Mouse (Mus musculus) hindbrain, embryonic 16.5 days (tissue): ENCODE data around the gene Mbd6. TPM values are rescaled to one million over a fixed set of nuclear protein-coding genes. Genes with fewer than 3 reads are reported as not detected.
A peak's percentile ranks its signal among the peaks of the same experiment; 100 is the strongest.

ENCODE experiments used
- ATAC-seq: fragments of 200-750 bp; cut with Nextera tagmentation; 2 replicates; pipeline ENCODE4 v1.8.0; 2017; ENCODE audit warnings: moderate TSS enrichment, moderate library complexity
- H3K27ac ChIP-seq: fragments of 300-500 bp; sonication (generic); 2 replicates; pipeline ENCODE4 v1.5.1; 2014; ENCODE audit warnings: low read depth, mild to moderate bottlenecking, control low read depth, low read length, moderate library complexity
- H3K27me3 ChIP-seq: fragments of 300-500 bp; sonication (generic); replicated peaks from 2 replicates; pipeline ENCODE4 v1.6.1; 2014; ENCODE audit warnings: low read length; ENCODE audit not compliant: control insufficient read depth, insufficient read depth
- H3K36me3 ChIP-seq: fragments of 300-500 bp; sonication (generic); 2 replicates; pipeline ENCODE4 v1.6.1; 2014; ENCODE audit warnings: mild to moderate bottlenecking, low read length, moderate library complexity, mixed read lengths; ENCODE audit not compliant: control insufficient read depth, insufficient read depth
- H3K4me1 ChIP-seq: fragments of 300-500 bp; sonication (generic); 2 replicates; pipeline ENCODE4 v1.6.1; 2014; ENCODE audit warnings: low read depth, low read length; ENCODE audit not compliant: control insufficient read depth, insufficient read depth
- H3K4me2 ChIP-seq: fragments of 300-500 bp; sonication (generic); 2 replicates; pipeline ENCODE4 v1.6.1; 2014; ENCODE audit warnings: mild to moderate bottlenecking, low read length, control low read depth, moderate library complexity
- H3K4me3 ChIP-seq: fragments of 300-500 bp; sonication (generic); 2 replicates; pipeline ENCODE4 v1.5.1; 2014; ENCODE audit warnings: mild to moderate bottlenecking, low read length, control low read depth, moderate library complexity
- H3K9ac ChIP-seq: fragments of 300-500 bp; sonication (generic); 2 replicates; pipeline ENCODE4 v1.6.1; 2014; ENCODE audit warnings: low read depth, mild to moderate bottlenecking, control low read depth, low read length, moderate library complexity
- H3K9me3 ChIP-seq: fragments of 300-500 bp; sonication (generic); 2 replicates; pipeline ENCODE4 v1.6.1; 2014; ENCODE audit warnings: mild to moderate bottlenecking, low read length, moderate library complexity; ENCODE audit not compliant: control insufficient read depth
- WGBS: fragments of 180-500 bp; shearing (Covaris S2); extraction: QIAGEN DNeasy Blood & Tissue Kit; methylation state at CpG from one replicate; pipeline ENCODE4 v1.1.7; 2014; 5-methylcytosine and 5-hydroxymethylcytosine counted together
- polyA plus RNA-seq: library from polyadenylated mRNA; unstranded; fragments of >200 nt; fragmentation: Nextera tagmentation; extraction: Ambion mirVana; gene quantifications from 2 replicates; pipeline ENCODE4 v1.2.1, GENCODE M21; 2015

The Mbd6 gene
- polyA plus RNA-seq, 1 experiment from 2014 or later, result 11.2 TPM

DNA sequence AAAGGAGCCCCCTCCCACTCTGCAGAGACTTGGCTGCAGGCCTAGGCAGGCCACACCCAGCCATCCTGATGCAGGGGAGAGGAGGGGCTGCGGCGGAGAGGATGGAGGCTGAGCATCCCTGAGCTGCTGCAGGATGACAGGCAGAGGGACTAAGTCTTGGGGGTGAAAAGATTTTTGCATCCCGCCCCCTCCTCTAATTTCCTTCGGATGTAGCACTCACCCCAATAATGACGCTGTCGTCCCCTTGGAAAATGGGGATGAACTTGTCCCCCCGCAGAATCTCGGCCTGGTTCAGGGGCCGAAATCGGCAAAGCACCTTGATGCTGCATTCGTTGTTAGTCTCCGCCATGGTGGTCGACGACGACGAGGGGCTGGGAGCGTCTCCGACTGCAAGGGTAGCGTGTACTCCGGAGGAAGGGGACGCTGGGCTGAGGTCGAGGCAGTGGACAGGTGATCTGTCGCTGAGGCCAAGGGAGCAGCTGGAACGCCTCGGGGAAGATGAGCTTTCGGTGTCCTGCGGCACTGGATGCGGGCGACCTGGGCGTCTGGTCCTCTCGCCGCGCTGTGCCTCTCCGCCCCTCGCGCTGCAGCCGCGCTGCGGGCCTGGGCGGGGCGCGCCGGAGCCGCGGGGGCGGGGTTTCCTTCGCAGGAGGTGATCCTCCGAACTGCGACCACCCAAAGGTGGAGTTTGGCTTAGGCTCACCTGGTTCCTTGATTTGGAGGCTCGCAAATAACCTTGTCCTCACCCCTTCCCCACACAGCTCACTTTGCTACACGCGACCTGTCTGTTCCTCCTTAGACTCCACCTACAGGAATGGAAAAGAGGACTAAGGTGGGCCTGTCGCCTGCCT lies 26.0 kb downstream of the Mbd6 start, which contains the start of gene Kif5a:
TSS of gene Kif5a (minus strand) at position 801 of the 851 bp plus-strand sequence.
- Histone ChIP-seq H3K9ac (peak within 1 kb of the TSS; percentile 84), H3K4me3 (peak within 1 kb of the TSS; percentile 70), H3K9me3 (no peaks in the 10 kb centered on the region), H3K4me2 (peak within 1 kb of the TSS; percentile 88), H3K4me1 (peaks cover 44% of the 10 kb centered on the region), H3K27me3 (no peaks in the 10 kb centered on the region), H3K27ac (peak within 1 kb of the TSS; percentile 91), H3K36me3 (no peaks in the 10 kb centered on the region)
- ATAC-seq, result peak; percentile 35
- WGBS, result under 1% methylated on average over 40 of the region's 53 CpGs

DNA sequence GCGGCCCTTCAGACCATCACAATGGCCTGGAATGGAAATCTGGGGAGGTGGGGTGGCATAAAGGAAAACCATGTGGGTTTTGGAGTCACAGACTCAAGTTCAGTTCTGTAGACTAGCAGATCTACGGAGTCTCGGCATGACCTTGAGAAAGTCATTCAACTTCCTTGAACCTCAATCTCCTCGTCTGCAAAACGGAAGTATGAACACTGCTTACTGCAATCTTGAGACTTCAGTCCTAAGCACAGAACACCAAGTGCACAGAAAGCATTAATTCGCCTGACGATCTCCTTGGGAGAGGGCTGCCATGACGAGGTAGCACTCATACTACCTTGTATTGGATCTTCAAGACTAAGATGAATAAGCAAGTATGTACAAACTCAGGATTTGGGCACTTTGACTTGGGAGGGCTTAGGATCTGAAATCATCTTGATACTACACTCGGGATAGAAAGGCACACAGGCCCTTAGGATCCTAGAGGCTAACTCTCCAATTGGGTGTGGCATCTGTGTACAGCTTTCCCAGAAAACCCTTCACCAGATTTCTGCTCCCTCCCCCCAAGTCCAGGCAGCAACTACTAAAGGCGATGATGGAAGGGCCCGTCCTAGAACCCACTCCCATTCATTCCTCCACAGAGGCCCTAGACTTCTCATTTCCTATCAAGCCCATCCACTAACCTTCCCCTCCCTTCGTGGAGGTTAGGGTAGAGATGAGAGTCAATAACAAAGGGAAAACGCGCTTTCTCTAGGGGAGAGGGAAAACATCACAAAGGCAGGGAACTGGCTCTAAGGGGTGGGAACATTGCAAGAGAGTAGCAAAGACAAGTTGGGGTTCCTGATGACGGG lies 26.9 kb downstream of the Mbd6 start:
- no peak for ATAC-seq
- H3K4me2 ChIP-seq, result peak overlapping the region; percentile 88
- peak overlapping the region; percentile 70 for H3K4me3 ChIP-seq
- 52% methylated on average over 15 of the region's 15 CpGs for WGBS
- H3K36me3 ChIP-seq, result no peaks in the 10 kb centered on the region
- H3K4me1 ChIP-seq, result peaks cover 37% of the 10 kb centered on the region
- H3K27me3 ChIP-seq, result no peaks in the 10 kb centered on the region
- peak overlapping the region; percentile 91 for H3K27ac ChIP-seq
- peak overlapping the region; percentile 84 for H3K9ac ChIP-seq
- no peaks in the 10 kb centered on the region for H3K9me3 ChIP-seq

DNA sequence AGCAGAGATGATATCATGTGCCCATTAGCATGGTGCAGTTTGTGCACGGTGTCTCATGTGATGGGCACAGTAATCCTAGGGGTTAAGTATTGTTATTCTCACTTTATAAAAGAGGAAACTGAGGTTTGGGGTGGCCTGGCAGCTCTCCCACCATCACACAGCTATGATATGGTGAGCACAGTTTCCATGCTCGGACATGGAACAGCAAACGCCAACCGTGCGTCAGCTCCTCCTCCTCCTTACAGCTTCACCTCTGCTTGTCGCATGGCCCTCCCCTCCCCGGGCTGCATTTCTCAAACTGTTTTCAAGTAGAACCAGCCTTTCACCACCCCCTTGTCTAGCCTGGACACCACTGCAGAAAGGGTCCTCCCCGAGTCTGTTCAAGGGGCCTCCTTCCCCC lies 30.3 kb downstream of the Mbd6 start:
- no peaks in the 10 kb centered on the region for H3K9me3 ChIP-seq
- H3K27ac ChIP-seq, result no peak overlapping the region
- H3K4me3 ChIP-seq, result no peak overlapping the region
- H3K27me3 ChIP-seq, result no peaks in the 10 kb centered on the region
- no peaks in the 10 kb centered on the region for H3K36me3 ChIP-seq
- H3K4me2 ChIP-seq, result peak overlapping the region; percentile 88
- H3K9ac ChIP-seq, result no peak overlapping the region
- ATAC-seq, result no peak
- 72% methylated on average over 8 of the region's 8 CpGs for WGBS
- H3K4me1 ChIP-seq, result peaks cover 34% of the 10 kb centered on the region

DNA sequence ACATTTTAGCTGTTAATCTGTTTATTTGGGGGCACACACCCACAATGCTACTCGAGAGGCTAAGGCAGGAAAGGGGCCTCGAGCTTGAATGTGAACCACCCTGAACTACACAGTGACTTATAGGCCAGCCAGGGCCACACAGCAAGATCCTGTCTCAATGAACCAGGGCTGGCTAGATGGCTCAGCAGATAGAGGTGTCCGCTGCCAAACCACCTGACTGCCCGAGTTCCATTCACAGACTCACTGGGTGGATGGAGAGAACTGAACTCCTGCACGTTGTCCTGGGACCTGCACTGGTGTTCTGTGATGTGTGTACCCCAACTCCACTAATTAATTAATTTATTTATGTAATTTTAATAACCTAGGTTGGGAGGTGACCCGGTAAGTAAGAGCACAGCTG lies 31.0 kb downstream of the Mbd6 start:
- no peak overlapping the region for H3K4me2 ChIP-seq
- WGBS, result 83% methylated on average over 6 of the region's 6 CpGs
- H3K4me3 ChIP-seq, result no peak overlapping the region
- H3K9me3 ChIP-seq, result no peaks in the 10 kb centered on the region
- H3K9ac ChIP-seq, result no peak overlapping the region
- no peak for ATAC-seq
- no peaks in the 10 kb centered on the region for H3K27me3 ChIP-seq
- no peaks in the 10 kb centered on the region for H3K36me3 ChIP-seq
- H3K4me1 ChIP-seq, result peaks cover 34% of the 10 kb centered on the region
- no peak overlapping the region for H3K27ac ChIP-seq

DNA sequence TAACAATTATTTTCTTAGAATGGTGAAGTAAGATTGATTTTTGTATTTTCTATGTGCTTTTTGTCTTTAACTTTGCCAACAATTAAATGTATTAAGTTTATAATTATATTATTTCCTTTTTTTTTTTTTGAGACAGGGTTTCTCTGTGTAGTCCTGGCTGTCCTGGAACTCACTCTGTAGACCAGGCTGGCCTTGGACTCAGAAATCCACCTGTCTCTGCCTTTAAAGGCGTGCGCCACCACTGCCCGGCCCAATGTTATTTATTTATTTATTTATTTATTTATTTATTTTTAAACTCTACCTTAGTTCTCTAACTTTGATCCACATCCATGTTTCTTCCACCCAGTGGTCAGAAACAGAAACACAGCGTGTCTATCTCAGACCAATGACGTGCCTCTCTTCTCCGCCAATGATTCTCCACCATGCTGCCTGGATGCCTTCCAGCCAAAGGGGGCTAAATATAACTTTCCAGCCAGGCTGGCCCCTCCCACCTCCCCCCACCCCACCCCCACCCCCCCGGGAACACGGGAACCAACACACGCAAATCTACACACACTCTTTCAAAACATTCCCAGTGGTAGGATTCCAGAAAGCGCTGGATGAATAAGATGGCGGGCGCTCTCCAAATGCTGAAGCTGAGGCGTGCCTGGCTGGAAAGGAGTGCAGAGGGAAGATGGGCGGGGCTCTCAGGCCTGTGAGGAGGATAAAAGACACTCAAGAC lies 33.0 kb downstream of the Mbd6 start:
- no peaks in the 10 kb centered on the region for H3K9me3 ChIP-seq
- 27% methylated on average over 14 of the region's 14 CpGs for WGBS
- H3K27ac ChIP-seq, result no peak overlapping the region
- H3K9ac ChIP-seq, result no peak overlapping the region
- no peaks in the 10 kb centered on the region for H3K36me3 ChIP-seq
- peak overlapping the region; percentile 31 for H3K4me2 ChIP-seq
- no peak overlapping the region for H3K4me3 ChIP-seq
- peaks cover 25% of the 10 kb centered on the region for H3K4me1 ChIP-seq
- no peaks in the 10 kb centered on the region for H3K27me3 ChIP-seq
- ATAC-seq, result peak; percentile 50; the same call in 1 of the 2 replicates

DNA sequence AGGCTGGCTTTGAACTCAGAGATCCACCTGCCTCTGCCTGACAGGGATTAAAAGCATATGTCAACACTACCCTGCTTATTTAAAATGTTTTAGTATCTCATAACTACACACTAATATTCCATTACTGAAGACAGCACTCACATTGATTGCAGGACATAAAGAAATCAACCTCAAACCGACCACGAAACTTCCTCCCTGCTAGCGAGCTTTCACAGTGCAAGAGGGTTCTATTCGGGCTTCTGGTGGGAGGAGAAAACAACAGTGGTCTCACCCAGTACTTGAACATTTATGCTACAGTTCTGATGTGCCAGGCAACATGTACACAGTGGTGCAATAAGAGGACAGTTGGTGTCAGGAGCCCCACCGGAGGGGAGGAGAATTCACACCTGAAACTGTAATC lies 38.0 kb downstream of the Mbd6 start:
- WGBS, result 83% methylated on average over 5 of the region's 5 CpGs
- Histone ChIP-seq H3K27ac (no peak overlapping the region), H3K9me3 (no peaks in the 10 kb centered on the region)

DNA sequence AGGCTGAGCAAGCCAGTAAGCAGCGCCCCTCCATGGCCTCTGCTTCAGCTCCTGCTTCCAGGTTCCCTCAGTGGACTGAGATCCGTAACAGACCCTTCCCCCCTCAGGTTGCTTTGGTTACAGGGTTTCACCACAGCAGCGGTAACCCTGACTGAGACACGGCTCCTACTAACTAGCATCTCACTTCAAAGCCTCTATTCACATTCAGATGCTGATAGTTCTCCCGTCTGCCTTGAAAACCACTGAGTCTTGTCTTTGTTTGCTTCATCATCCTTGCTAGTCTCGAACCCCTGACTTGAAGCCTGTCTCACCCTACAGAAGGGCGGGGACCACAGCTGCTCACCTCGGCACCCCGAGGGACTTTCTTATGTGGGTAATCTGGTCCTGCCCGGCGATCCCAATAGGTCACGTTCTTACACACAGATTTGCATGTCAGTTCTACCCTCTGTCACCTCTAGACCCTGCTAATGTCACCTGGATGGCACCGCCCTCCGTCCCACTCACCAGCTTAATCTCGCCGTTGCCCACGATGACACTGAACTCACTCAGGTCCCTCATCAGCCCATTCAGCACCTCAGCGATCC lies 50.5 kb downstream of the Mbd6 start:
- Histone ChIP-seq H3K27me3 (no peaks in the 10 kb centered on the region), H3K4me1 (no peaks in the 10 kb centered on the region), H3K9ac (no peak overlapping the region), H3K9me3 (no peaks in the 10 kb centered on the region), H3K4me2 (no peak overlapping the region), H3K36me3 (peaks cover 70% of the 10 kb centered on the region), H3K4me3 (no peak overlapping the region), H3K27ac (no peak overlapping the region)
- 71% methylated on average over 18 of the region's 18 CpGs for WGBS
- no peak for ATAC-seq

More for the DNA sequence above, 38.0 kb downstream of the Mbd6 start:
- H3K4me1 ChIP-seq, result no peaks in the 10 kb centered on the region
- H3K4me2 ChIP-seq, result no peak overlapping the region
- H3K9ac ChIP-seq, result no peak overlapping the region
- H3K4me3 ChIP-seq, result no peak overlapping the region
- no peak for ATAC-seq
- H3K36me3 ChIP-seq, result peaks cover 16% of the 10 kb centered on the region
- H3K27me3 ChIP-seq, result no peaks in the 10 kb centered on the region

DNA sequence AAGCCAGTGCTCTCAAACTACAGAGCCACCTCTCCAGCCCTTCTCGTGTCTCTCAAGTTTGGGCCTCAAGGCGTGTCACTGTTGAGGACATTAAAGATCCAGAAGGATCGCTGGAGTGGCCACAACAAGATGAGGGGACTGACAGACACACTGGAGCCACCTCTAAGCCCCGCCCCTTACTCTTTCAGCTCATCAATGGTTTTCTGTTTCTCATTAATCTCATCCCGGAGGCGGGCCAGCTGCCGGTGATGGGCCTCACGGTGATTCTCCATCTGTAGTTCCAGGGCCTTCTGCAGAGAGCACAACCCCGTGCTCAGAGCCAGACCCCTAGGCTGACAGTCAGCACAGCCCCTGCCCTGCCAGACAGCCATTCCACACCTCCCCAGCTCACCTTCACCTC lies 52.3 kb downstream of the Mbd6 start:
- Histone ChIP-seq H3K4me1 (no peaks in the 10 kb centered on the region), H3K4me2 (no peak overlapping the region), H3K9ac (no peak overlapping the region), H3K4me3 (no peak overlapping the region), H3K27me3 (no peaks in the 10 kb centered on the region), H3K27ac (no peak overlapping the region), H3K9me3 (no peaks in the 10 kb centered on the region), H3K36me3 (peaks cover 63% of the 10 kb centered on the region)
- no peak for ATAC-seq
- 52% methylated on average over 9 of the region's 9 CpGs for WGBS
